Mouse (Mus musculus) kidney, embryonic 16.5 days (tissue): ENCODE data around the gene Gm6902. TPM values are rescaled to one million over a fixed set of nuclear protein-coding genes. Genes with fewer than 3 reads are reported as not detected.
"Not testable (repeated sequence)": the region's sequence is repeated elsewhere in the genome, so short reads cannot be mapped to it uniquely, and the experiment has no call there.

Experiments
- ATAC-seq: fragments of 200-750 bp; cut with Nextera tagmentation; 2 replicates; pipeline ENCODE4 v1.8.0; 2017; ENCODE audit warnings: moderate TSS enrichment; ENCODE audit not compliant: low FRiP score, low TSS enrichment
- H3K27ac ChIP-seq: fragments of 300-500 bp; sonication (generic); 2 replicates; pipeline ENCODE4 v1.5.1; 2014; ENCODE audit warnings: low read length
- H3K27me3 ChIP-seq: fragments of 300-500 bp; sonication (generic); 2 replicates; pipeline ENCODE4 v1.6.1; 2014; ENCODE audit warnings: low read length, control low read depth, mixed read lengths; ENCODE audit not compliant: insufficient read depth
- H3K36me3 ChIP-seq: fragments of 300-500 bp; sonication (generic); 2 replicates; pipeline ENCODE4 v1.6.1; 2014; ENCODE audit warnings: low read length, control low read depth, mixed read lengths; ENCODE audit not compliant: insufficient read depth
- H3K4me1 ChIP-seq: fragments of 300-500 bp; sonication (generic); 2 replicates; pipeline ENCODE4 v1.6.1; 2014; ENCODE audit warnings: low read length, control low read depth, mixed read lengths; ENCODE audit not compliant: insufficient read depth
- H3K4me2 ChIP-seq: fragments of 300-500 bp; sonication (generic); replicated peaks from 2 replicates; pipeline ENCODE4 v1.6.1; 2014; ENCODE audit warnings: low read depth, low read length
- H3K4me3 ChIP-seq: fragments of 300-500 bp; sonication (generic); 2 replicates; pipeline ENCODE4 v1.5.1; 2014; ENCODE audit warnings: mild to moderate bottlenecking, low read length
- H3K9ac ChIP-seq: fragments of 300-500 bp; sonication (generic); replicated peaks from 2 replicates; pipeline ENCODE4 v1.6.1; 2014; ENCODE audit warnings: low read length
- H3K9me3 ChIP-seq: fragments of 300-500 bp; sonication (generic); 2 replicates; pipeline ENCODE4 v1.6.1; 2016; ENCODE audit warnings: low read length, control low read depth
- WGBS: fragments of 180-500 bp; shearing (Covaris S2); extraction: QIAGEN DNeasy Blood & Tissue Kit; methylation state at CpG from one replicate; pipeline ENCODE4 v1.1.7; 2014; 5-methylcytosine and 5-hydroxymethylcytosine counted together
- polyA plus RNA-seq: library from polyadenylated mRNA; unstranded; fragments of >200 nt; fragmentation: Nextera tagmentation; extraction: Ambion mirVana; gene quantifications from 2 replicates; pipeline ENCODE4 v1.2.1, GENCODE M21; 2015

Gm6902 gene
- not detected in 2 replicates for polyA plus RNA-seq

DNA sequence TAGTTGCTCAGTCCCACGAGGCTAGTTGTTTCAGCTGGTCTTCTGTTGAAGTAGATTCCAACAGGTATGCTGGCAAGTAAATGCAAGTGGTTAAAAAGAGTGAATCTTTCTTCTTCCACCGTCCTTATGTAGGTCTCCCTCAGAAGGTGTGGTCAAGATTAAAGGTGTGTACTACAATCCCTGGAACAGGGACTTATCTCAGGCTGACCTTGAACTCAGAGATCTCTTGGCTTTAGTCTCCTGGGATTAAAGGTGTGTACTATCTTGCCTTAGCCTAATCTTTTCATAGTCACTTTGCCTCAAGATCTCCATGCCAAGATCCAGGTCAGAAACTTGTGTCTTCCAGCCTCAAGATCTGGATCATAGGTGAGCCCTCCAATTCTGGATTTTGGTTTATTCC, at the start of gene Gm6902:
Gene Gm6902, minus strand, starts transcription at position 101 of the 400 bp plus-strand sequence.
- not testable (repeated sequence) for H3K36me3 ChIP-seq, H3K4me3 ChIP-seq, H3K9ac ChIP-seq, H3K27ac ChIP-seq, H3K4me1 ChIP-seq, ATAC-seq, H3K4me2 ChIP-seq, H3K27me3 ChIP-seq, H3K9me3 ChIP-seq
- no CpG with 5 or more reads among the region's 2 CpGs for WGBS

DNA sequence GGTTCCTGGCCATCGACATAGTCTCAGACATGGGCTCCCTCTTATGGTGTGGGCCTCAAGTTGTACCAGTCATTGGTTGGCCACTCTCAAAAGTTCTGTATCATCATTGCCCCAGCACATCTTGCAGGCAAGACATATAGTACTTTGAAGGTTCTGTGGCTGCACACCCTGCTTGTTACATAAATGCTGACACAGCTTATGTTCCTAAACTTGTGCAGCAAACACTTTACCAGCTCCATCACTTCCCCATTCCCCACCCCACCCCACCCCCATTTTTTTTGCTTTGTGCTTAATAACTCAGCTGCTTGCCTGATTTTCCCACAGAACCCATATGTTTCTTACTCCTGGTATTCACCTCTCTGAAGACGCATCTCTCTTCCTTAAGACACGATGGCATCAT, 22.2 kb upstream of the Gm6902 start, which contains the start of gene Nlrp4e:
Gene Nlrp4e, plus strand, starts transcription at position 301 of the 400 bp plus-strand sequence.
- H3K27me3 ChIP-seq, H3K9me3 ChIP-seq, H3K4me2 ChIP-seq, H3K4me1 ChIP-seq, ATAC-seq, H3K9ac ChIP-seq, H3K4me3 ChIP-seq, H3K27ac ChIP-seq, H3K36me3 ChIP-seq: not testable (repeated sequence)
- WGBS = 83% methylated on average over 3 of the region's 3 CpGs

DNA sequence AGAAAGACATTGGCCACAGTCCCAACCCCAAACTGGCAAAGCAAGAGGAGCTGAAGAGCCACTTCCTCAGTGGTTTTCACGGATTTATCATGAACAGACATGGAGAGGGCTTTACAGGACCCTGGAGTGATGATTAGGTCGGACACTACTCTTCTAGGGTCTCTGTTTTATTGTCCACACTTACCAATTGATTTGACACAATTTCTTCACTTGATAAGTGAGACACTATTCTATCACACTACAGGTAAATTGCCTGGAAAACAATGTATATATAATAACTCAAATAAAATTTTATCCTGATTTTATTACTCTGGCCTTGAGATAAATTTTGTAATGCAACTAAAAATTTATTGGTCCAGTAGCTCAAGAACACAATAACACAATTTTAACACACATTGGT, 27.1 kb downstream of the Gm6902 start, which contains the start of gene Vmn1r166:
Gene Vmn1r166, minus strand, starts transcription at position 101 of the 400 bp plus-strand sequence.
- not testable (repeated sequence) for H3K27ac ChIP-seq, H3K4me1 ChIP-seq, H3K4me2 ChIP-seq, ATAC-seq, H3K4me3 ChIP-seq, H3K9me3 ChIP-seq, H3K9ac ChIP-seq, H3K27me3 ChIP-seq, H3K36me3 ChIP-seq
- no CpG with 5 or more reads among the region's 2 CpGs for WGBS

Other genes with a start within 250 kb of the Gm6902 start
- gene Vmn1r163, start 223.4 kb downstream of the Gm6902 start, polyA plus RNA-seq = not detected in 2 replicates
- not detected in 2 replicates for gene Gm8720, start 211.4 kb downstream of the Gm6902 start, polyA plus RNA-seq
- gene Gm10662, start 134.4 kb downstream of the Gm6902 start, polyA plus RNA-seq = not detected in 2 replicates
- gene Vmn1r165, start 61.6 kb downstream of the Gm6902 start, polyA plus RNA-seq = not detected in 2 replicates
- not detected in 2 replicates for gene Vmn1r166, start 27.2 kb downstream of the Gm6902 start, polyA plus RNA-seq
- not detected in 2 replicates for gene Nlrp4e, start 22.3 kb upstream of the Gm6902 start, polyA plus RNA-seq
- gene Nlrp5, start 107.0 kb upstream of the Gm6902 start, polyA plus RNA-seq = not detected in 2 replicates
- not detected in 2 replicates for gene Vmn1r167, start 228.3 kb upstream of the Gm6902 start, polyA plus RNA-seq